Mouse (Mus musculus) heart, adult 2 months (tissue): ENCODE measurements around the gene Ehbp1l1.

Source experiments
- CTCF ChIP-seq: fragments of 200-600 bp; IDR thresholded peaks from 2 replicates; pipeline ENCODE4 v1.8.1; 2022; ENCODE audit warnings: antibody characterized with exemption, mild to moderate bottlenecking, moderate library complexity
- EP300 ChIP-seq: fragments of 200-500 bp; IDR thresholded peaks from 2 replicates; pipeline ENCODE4 v1.6.1; 2011; ENCODE audit warnings: low read depth, low read length, control low read depth; ENCODE audit not compliant: insufficient read depth
- POLR2A ChIP-seq: fragments of 200-500 bp; IDR thresholded peaks from 2 replicates; pipeline ENCODE4 v1.6.1; 2011; ENCODE audit warnings: mild to moderate bottlenecking, low read depth, low read length, control low read depth; ENCODE audit not compliant: insufficient read depth

- TF ChIP-seq POLR2A, result no peak
- no peak for TF ChIP-seq CTCF
- no peak for TF ChIP-seq EP300
Measured at GRCm38 (mm10) chr19:5711907-5712460, 14.1 kb downstream of the Ehbp1l1 start.
